Mouse (Mus musculus) limb, embryonic 11.5 days (tissue): ENCODE results near the gene Pirb. TPM values are rescaled to one million over a fixed set of nuclear protein-coding genes. Genes with fewer than 3 reads are reported as not detected.
A peak's percentile ranks its signal among the peaks of the same experiment; 100 is the strongest.
"Not testable (repeated sequence)": the region's sequence is repeated elsewhere in the genome, so short reads cannot be mapped to it uniquely, and the experiment has no call there.

Source experiments
- ATAC-seq: fragments of 200-750 bp; cut with Nextera tagmentation; 2 replicates; pipeline ENCODE4 v1.8.0; 2017; ENCODE audit warnings: low read depth; ENCODE audit not compliant: insufficient number of reproducible peaks, low FRiP score, low TSS enrichment
- DNase-seq: peaks from one replicate; pipeline ENCODE4 v3.0.0-alpha.2; 2015; ENCODE audit warnings: low spot score
- H3K27ac ChIP-seq: fragments of 300-500 bp; sonication (generic); replicated peaks from 2 replicates; pipeline ENCODE4 v1.5.1; 2014; ENCODE audit warnings: low read depth, mild to moderate bottlenecking, low read length
- H3K27me3 ChIP-seq: fragments of 300-500 bp; sonication (generic); 2 replicates; pipeline ENCODE4 v1.6.1; 2014; ENCODE audit warnings: mild to moderate bottlenecking, low read length, mixed read lengths; ENCODE audit not compliant: control insufficient read depth, insufficient read depth
- H3K36me3 ChIP-seq: fragments of 300-500 bp; sonication (generic); 2 replicates; pipeline ENCODE4 v1.6.1; 2014; ENCODE audit warnings: mild to moderate bottlenecking, low read length, moderate library complexity, mixed read lengths; ENCODE audit not compliant: control insufficient read depth, insufficient read depth
- H3K4me1 ChIP-seq: fragments of 300-500 bp; sonication (generic); 2 replicates; pipeline ENCODE4 v1.6.1; 2014; ENCODE audit warnings: low read length, mixed read lengths; ENCODE audit not compliant: control insufficient read depth, insufficient read depth
- H3K4me2 ChIP-seq: fragments of 300-500 bp; sonication (generic); 2 replicates; pipeline ENCODE4 v1.6.1; 2014; ENCODE audit warnings: low read depth, mild to moderate bottlenecking, moderate library complexity; ENCODE audit not compliant: severe bottlenecking
- H3K4me3 ChIP-seq: fragments of 300-500 bp; sonication (generic); 2 replicates; pipeline ENCODE4 v1.5.1; 2014; ENCODE audit warnings: low read depth, low read length
- H3K9ac ChIP-seq: fragments of 300-500 bp; sonication (generic); 2 replicates; pipeline ENCODE4 v1.6.1; 2014; ENCODE audit warnings: mild to moderate bottlenecking, low read length
- H3K9me3 ChIP-seq: fragments of 300-500 bp; sonication (generic); 2 replicates; pipeline ENCODE4 v1.6.1; 2016; ENCODE audit warnings: low read length; ENCODE audit not compliant: control insufficient read depth
- WGBS: fragments of 180-500 bp; shearing (Covaris S2); extraction: QIAGEN DNeasy Blood & Tissue Kit; methylation state at CpG from one replicate; pipeline ENCODE4 v1.1.7; 2014; 5-methylcytosine and 5-hydroxymethylcytosine counted together
- polyA plus RNA-seq: library from polyadenylated mRNA; unstranded; fragments of >200 nt; fragmentation: Nextera tagmentation; extraction: Ambion mirVana; gene quantifications from 2 replicates; pipeline ENCODE4 v1.2.1, GENCODE M21; 2014

Pirb gene
- polyA plus RNA-seq, 1 experiment from 2014 or later, result not detected

GRCm38 (mm10) chr7:3694949-3695305, 25.3 kb downstream of the Pirb start:
- peak overlapping the region; percentile 67 for H3K4me3 ChIP-seq
- peak overlapping the region; percentile 87 for H3K4me2 ChIP-seq
- H3K9ac ChIP-seq, result peak overlapping the region; percentile 84
- H3K4me1 ChIP-seq, result peaks cover 15% of the 10 kb centered on the region; the same call in 1 of the 2 replicates
- H3K9me3 ChIP-seq, H3K27me3 ChIP-seq, ATAC-seq: not testable (repeated sequence)
- 5% methylated on average over 9 of the region's 9 CpGs for WGBS
- DNase-seq, result peak; percentile 29
- peak overlapping the region; percentile 93 for H3K27ac ChIP-seq
- H3K36me3 ChIP-seq, result peaks cover 13% of the 10 kb centered on the region; the same call in 1 of the 2 replicates

- H3K27ac ChIP-seq, result peak overlapping the region; percentile 93
- ATAC-seq (peak; percentile 71), DNase-seq (peak; percentile 81)
- H3K36me3 ChIP-seq, result peaks cover 13% of the 10 kb centered on the region; the same call in 1 of the 2 replicates
- peak overlapping the region; percentile 87 for H3K4me2 ChIP-seq
- peaks cover 15% of the 10 kb centered on the region; the same call in 1 of the 2 replicates for H3K4me1 ChIP-seq
- under 1% methylated on average over 54 of the region's 55 CpGs for WGBS
- no peaks in the 10 kb centered on the region for H3K9me3 ChIP-seq
- H3K27me3 ChIP-seq, result no peaks in the 10 kb centered on the region
- H3K9ac ChIP-seq, result peak overlapping the region; percentile 84
- peak overlapping the region; percentile 67 for H3K4me3 ChIP-seq
Measured at GRCm38 (mm10) chr7:3694076-3694948, 25.9 kb downstream of the Pirb start.

GRCm38 (mm10) chr7:3693809-3694075, 26.4 kb downstream of the Pirb start:
- WGBS, result under 1% methylated on average over 18 of the region's 18 CpGs

GRCm38 (mm10) chr7:3692987-3693808, 27.0 kb downstream of the Pirb start, which contains the start of gene Mboat7:
TSS of gene Mboat7 (minus strand) at chr7:3693523.
- DNase-seq, result peak; percentile 96
- peak within 1 kb of the TSS; percentile 67 for H3K4me3 ChIP-seq
- peak; percentile 88 for ATAC-seq
- H3K27me3 ChIP-seq, result no peaks in the 10 kb centered on the region
- no peaks in the 10 kb centered on the region for H3K9me3 ChIP-seq
- peaks cover 7% of the 10 kb centered on the region; the same call in 1 of the 2 replicates for H3K36me3 ChIP-seq
- WGBS, result under 1% methylated on average over 55 of the region's 55 CpGs
- peak within 1 kb of the TSS; percentile 84 for H3K9ac ChIP-seq
- H3K27ac ChIP-seq, result peak within 1 kb of the TSS; percentile 93
- H3K4me1 ChIP-seq, result peaks cover 15% of the 10 kb centered on the region; the same call in 1 of the 2 replicates
- H3K4me2 ChIP-seq, result peak within 1 kb of the TSS; percentile 87

More at GRCm38 (mm10) chr7:3693809-3694075, 26.4 kb downstream of the Pirb start:
- H3K9me3 ChIP-seq, result no peaks in the 10 kb centered on the region
- H3K9ac ChIP-seq, result peak overlapping the region; percentile 84
- peak overlapping the region; percentile 87 for H3K4me2 ChIP-seq
- DNase-seq (no peak), ATAC-seq (no peak; the same call in 1 of the 2 replicates)
- H3K27me3 ChIP-seq, result no peaks in the 10 kb centered on the region
- peaks cover 15% of the 10 kb centered on the region; the same call in 1 of the 2 replicates for H3K4me1 ChIP-seq
- H3K27ac ChIP-seq, result peak overlapping the region; percentile 93
- H3K4me3 ChIP-seq, result peak overlapping the region; percentile 67
- H3K36me3 ChIP-seq, result peaks cover 9% of the 10 kb centered on the region; the same call in 1 of the 2 replicates

- WGBS, result under 1% methylated on average over 49 of the region's 49 CpGs
- ATAC-seq (peak; percentile 1), DNase-seq (no peak)
- peaks cover 3% of the 10 kb centered on the region; the same call in 1 of the 2 replicates for H3K36me3 ChIP-seq
- peak within 1 kb of the TSS; percentile 87 for H3K4me2 ChIP-seq
- H3K27me3 ChIP-seq, result no peaks in the 10 kb centered on the region
- peak within 1 kb of the TSS; percentile 84 for H3K9ac ChIP-seq
- H3K4me3 ChIP-seq, result peak within 1 kb of the TSS; percentile 67
- H3K27ac ChIP-seq, result peak within 1 kb of the TSS; percentile 93
- H3K4me1 ChIP-seq, result peaks cover 15% of the 10 kb centered on the region; the same call in 1 of the 2 replicates
- H3K9me3 ChIP-seq, result no peaks in the 10 kb centered on the region
Measured at GRCm38 (mm10) chr7:3692382-3692986, 27.7 kb downstream of the Pirb start, which contains the start of gene Tsen34. TSS of gene Tsen34 (plus strand) at chr7:3692863.

GRCm38 (mm10) chr7:3691919-3692318, 28.3 kb downstream of the Pirb start:
- Histone ChIP-seq H3K4me3 (peak overlapping the region; percentile 67), H3K9me3 (no peaks in the 10 kb centered on the region), H3K9ac (peak overlapping the region; percentile 84), H3K27ac (no peak overlapping the region), H3K27me3 (no peaks in the 10 kb centered on the region), H3K36me3 (peaks cover 3% of the 10 kb centered on the region; the same call in 1 of the 2 replicates), H3K4me1 (peaks cover 15% of the 10 kb centered on the region; the same call in 1 of the 2 replicates), H3K4me2 (peak overlapping the region; percentile 87)
- DNase-seq (no peak), ATAC-seq (no peak)
- 32% methylated on average over 3 of the region's 3 CpGs for WGBS

GRCm38 (mm10) chr7:3685400-3686187, 34.6 kb downstream of the Pirb start:
- Histone ChIP-seq H3K36me3 (peaks cover 8% of the 10 kb centered on the region; the same call in 1 of the 2 replicates), H3K4me2 (no peak overlapping the region), H3K9me3 (no peaks in the 10 kb centered on the region), H3K4me3 (no peak overlapping the region), H3K9ac (no peak overlapping the region), H3K4me1 (no peaks in the 10 kb centered on the region), H3K27me3 (no peaks in the 10 kb centered on the region), H3K27ac (no peak overlapping the region)
- ATAC-seq, result no peak
- 78% methylated on average over 31 of the region's 31 CpGs for WGBS
- DNase-seq, result no peak
